Mouse (Mus musculus) heart, embryonic 12.5 days (tissue): ENCODE measurements around the gene A130010J15Rik. TPM values are rescaled to one million over a fixed set of nuclear protein-coding genes. Genes with fewer than 3 reads are reported as not detected.
A peak's percentile ranks its signal among the peaks of the same experiment; 100 is the strongest.

Experiments
- ATAC-seq: fragments of 200-750 bp; cut with Nextera tagmentation; 2 replicates; pipeline ENCODE4 v1.8.0; 2017; ENCODE audit warnings: moderate TSS enrichment, moderate library complexity; ENCODE audit not compliant: insufficient number of reproducible peaks, low FRiP score
- H3K27ac ChIP-seq: fragments of 300-500 bp; sonication (generic); 2 replicates; pipeline ENCODE4 v1.5.1; 2016; ENCODE audit warnings: mild to moderate bottlenecking, moderate library complexity; ENCODE audit not compliant: poor library complexity, severe bottlenecking
- H3K27me3 ChIP-seq: fragments of 300-500 bp; sonication (generic); replicated peaks from 2 replicates; pipeline ENCODE4 v1.6.1; 2016; ENCODE audit warnings: mild to moderate bottlenecking, moderate library complexity
- H3K36me3 ChIP-seq: fragments of 300-500 bp; sonication (generic); 2 replicates; pipeline ENCODE4 v1.6.1; 2016; ENCODE audit warnings: mild to moderate bottlenecking, moderate library complexity
- H3K4me1 ChIP-seq: fragments of 300-500 bp; sonication (generic); replicated peaks from 2 replicates; pipeline ENCODE4 v1.6.1; 2016; ENCODE audit warnings: mild to moderate bottlenecking
- H3K4me2 ChIP-seq: fragments of 300-500 bp; sonication (generic); 2 replicates; pipeline ENCODE4 v1.6.1; 2016; ENCODE audit warnings: mild to moderate bottlenecking, moderate library complexity
- H3K4me3 ChIP-seq: fragments of 300-500 bp; sonication (generic); 2 replicates; pipeline ENCODE4 v1.5.1; 2016; ENCODE audit warnings: mild to moderate bottlenecking
- H3K9ac ChIP-seq: fragments of 300-500 bp; sonication (generic); 2 replicates; pipeline ENCODE4 v1.6.1; 2016; ENCODE audit warnings: mild to moderate bottlenecking, moderate library complexity
- H3K9me3 ChIP-seq: fragments of 300-500 bp; sonication (generic); replicated peaks from 2 replicates; pipeline ENCODE4 v1.6.1; 2016; ENCODE audit warnings: mild to moderate bottlenecking, moderate library complexity
- WGBS: fragments of 180-500 bp; shearing (Covaris S2); methylation state at CpG from one replicate; pipeline ENCODE4 v1.1.7; 2016; 5-methylcytosine and 5-hydroxymethylcytosine counted together
- polyA plus RNA-seq: library from polyadenylated mRNA; unstranded; fragments of >200 nt; fragmentation: Nextera tagmentation; extraction: Ambion mirVana; gene quantifications from 2 replicates; pipeline ENCODE4 v1.2.1, GENCODE M21; 2016

The A130010J15Rik gene
- polyA plus RNA-seq, 1 experiment from 2014 or later, result 13.9 TPM

- Histone ChIP-seq H3K4me1 (peaks cover 10% of the 10 kb centered on the region), H3K9me3 (no peaks in the 10 kb centered on the region), H3K9ac (no peak overlapping the region), H3K4me2 (no peak overlapping the region), H3K27me3 (no peaks in the 10 kb centered on the region), H3K27ac (no peak overlapping the region), H3K36me3 (no peaks in the 10 kb centered on the region), H3K4me3 (no peak overlapping the region)
- ATAC-seq, result no peak
- 77% methylated on average over 1 of the region's 1 CpGs for WGBS
Observed at GRCm38 (mm10) chr1:193133726-193134125, 34.1 kb upstream of the A130010J15Rik start.

GRCm38 (mm10) chr1:193138087-193138486, 29.8 kb upstream of the A130010J15Rik start:
- H3K36me3 ChIP-seq, result no peaks in the 10 kb centered on the region
- ATAC-seq, result peak; percentile 41

DNA sequence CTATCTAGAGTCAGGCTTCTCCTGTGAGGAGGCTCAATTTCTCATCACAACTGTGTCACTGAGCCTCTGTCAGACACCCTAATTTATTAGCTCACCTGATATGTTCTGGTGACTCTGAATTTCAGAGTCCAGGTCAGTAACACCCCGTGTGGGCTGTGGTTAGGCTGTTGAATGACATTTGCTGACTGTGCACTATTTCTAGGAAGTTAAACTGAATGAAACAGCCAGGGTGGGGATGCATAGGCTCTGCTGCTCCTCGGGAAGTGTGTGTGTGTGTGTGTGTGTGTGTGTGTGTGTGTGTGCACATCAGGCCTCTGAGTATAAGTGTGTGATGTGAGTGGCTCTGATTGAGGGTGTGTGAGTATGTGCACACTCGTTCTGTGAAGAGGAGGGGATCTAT, 29.2 kb upstream of the A130010J15Rik start:
- H3K27me3 ChIP-seq, result no peaks in the 10 kb centered on the region
- no peaks in the 10 kb centered on the region for H3K9me3 ChIP-seq
- H3K27ac ChIP-seq, result 0 out of 2 replicates have a peak overlapping the region, but pooled peaks have one; percentile 49
- H3K9ac ChIP-seq, result no peak overlapping the region
- no peak overlapping the region for H3K4me3 ChIP-seq
- H3K4me2 ChIP-seq, result no peak overlapping the region
- H3K4me1 ChIP-seq, result peaks cover 10% of the 10 kb centered on the region; the same call in 1 of the 2 replicates
- ATAC-seq, result 0 out of 2 replicates have a peak, but pooled peaks have one; percentile 31
- no peaks in the 10 kb centered on the region for H3K36me3 ChIP-seq
- WGBS, result 38% methylated on average over 3 of the region's 3 CpGs

More at GRCm38 (mm10) chr1:193138087-193138486, 29.8 kb upstream of the A130010J15Rik start:
- Histone ChIP-seq H3K27me3 (no peaks in the 10 kb centered on the region), H3K9me3 (no peaks in the 10 kb centered on the region), H3K9ac (no peak overlapping the region), H3K4me1 (peaks cover 10% of the 10 kb centered on the region; the same call in 1 of the 2 replicates), H3K27ac (peak overlapping the region; percentile 49), H3K4me3 (no peak overlapping the region), H3K4me2 (no peak overlapping the region)
- 37% methylated on average over 7 of the region's 7 CpGs for WGBS

GRCm38 (mm10) chr1:193141118-193141517, 26.7 kb upstream of the A130010J15Rik start:
- Histone ChIP-seq H3K9ac (no peak overlapping the region), H3K27ac (no peak overlapping the region), H3K4me3 (no peak overlapping the region), H3K9me3 (no peaks in the 10 kb centered on the region), H3K27me3 (0 out of 2 replicates have a peak, but pooled peaks cover 3% of the 10 kb centered on the region), H3K36me3 (no peaks in the 10 kb centered on the region), H3K4me2 (no peak overlapping the region), H3K4me1 (peaks cover 10% of the 10 kb centered on the region; the same call in 1 of the 2 replicates)
- 67% methylated on average over 7 of the region's 7 CpGs for WGBS
- no peak for ATAC-seq

DNA sequence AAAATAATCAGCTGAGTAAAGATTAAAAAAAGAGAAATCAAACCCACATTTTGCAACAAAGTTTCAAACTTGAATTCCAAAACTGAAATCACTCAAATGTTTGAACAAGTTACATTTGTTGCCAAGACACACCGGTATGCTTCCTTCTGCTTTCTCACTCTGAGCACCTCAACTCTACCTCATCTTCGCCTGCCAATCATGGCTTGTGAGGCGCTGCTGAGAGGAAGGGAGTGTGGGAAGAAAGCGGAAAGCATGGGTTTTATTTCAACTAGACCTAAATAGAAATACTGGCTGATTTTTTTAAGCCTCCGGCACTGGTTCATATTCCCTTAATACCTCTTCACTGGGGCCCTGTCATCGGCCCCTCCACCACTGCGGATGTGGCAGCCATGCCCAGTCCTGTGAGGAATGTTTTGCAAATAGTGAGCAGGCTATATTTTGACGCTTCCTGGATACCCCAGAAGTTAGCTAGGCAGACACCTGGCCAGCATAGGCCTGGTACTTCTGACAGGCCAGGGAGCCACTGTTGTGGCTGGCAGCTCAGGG, 25.3 kb upstream of the A130010J15Rik start:
- H3K27me3 ChIP-seq, result 0 out of 2 replicates have a peak, but pooled peaks cover 3% of the 10 kb centered on the region
- ATAC-seq, result no peak
- whole genome bisulfite sequencing, result 74% methylated on average over 8 of the region's 8 CpGs
- H3K9ac ChIP-seq, result no peak overlapping the region
- H3K27ac ChIP-seq, result no peak overlapping the region
- peaks cover 10% of the 10 kb centered on the region; the same call in 1 of the 2 replicates for H3K4me1 ChIP-seq
- H3K36me3 ChIP-seq, result no peaks in the 10 kb centered on the region
- no peak overlapping the region for H3K4me2 ChIP-seq
- no peak overlapping the region for H3K4me3 ChIP-seq
- H3K9me3 ChIP-seq, result no peaks in the 10 kb centered on the region

- H3K4me1 ChIP-seq, result peaks cover 8% of the 10 kb centered on the region
- no peaks in the 10 kb centered on the region for H3K9me3 ChIP-seq
- H3K9ac ChIP-seq, result no peak overlapping the region
- no peak for ATAC-seq
- H3K4me2 ChIP-seq, result no peak overlapping the region
- 0 out of 2 replicates have a peak, but pooled peaks cover 3% of the 10 kb centered on the region for H3K27me3 ChIP-seq
- no peak overlapping the region for H3K27ac ChIP-seq
- no peaks in the 10 kb centered on the region for H3K36me3 ChIP-seq
- WGBS, result 82% methylated on average over 6 of the region's 6 CpGs
- no peak overlapping the region for H3K4me3 ChIP-seq
Observed at GRCm38 (mm10) chr1:193144516-193144915, 23.3 kb upstream of the A130010J15Rik start.

DNA sequence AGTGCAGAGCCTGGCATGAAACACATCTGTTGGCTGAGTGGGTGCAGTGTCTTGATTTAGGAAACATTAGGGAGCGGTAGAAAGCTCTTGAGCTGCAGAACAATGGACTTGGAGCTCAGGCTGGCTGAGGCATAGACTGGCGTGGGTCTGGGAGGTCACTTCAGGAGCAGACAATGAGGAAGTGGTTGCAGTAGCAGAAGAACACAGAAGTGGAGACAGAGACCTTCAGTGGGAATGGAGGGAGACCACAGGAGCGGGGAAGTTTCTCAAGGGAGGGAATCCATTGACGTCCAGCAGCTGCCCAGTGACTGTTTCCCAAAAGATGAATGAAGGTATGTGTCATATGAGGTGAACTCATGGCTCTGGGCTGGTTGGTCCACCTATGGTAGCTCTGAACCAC, 22.7 kb upstream of the A130010J15Rik start:
- Histone ChIP-seq H3K4me1 (peaks cover 10% of the 10 kb centered on the region), H3K4me3 (no peak overlapping the region), H3K9ac (no peak overlapping the region), H3K27me3 (0 out of 2 replicates have a peak, but pooled peaks cover 3% of the 10 kb centered on the region), H3K36me3 (no peaks in the 10 kb centered on the region), H3K4me2 (no peak overlapping the region), H3K27ac (no peak overlapping the region), H3K9me3 (no peaks in the 10 kb centered on the region)
- no peak for ATAC-seq
- 72% methylated on average over 4 of the region's 4 CpGs for WGBS

- Histone ChIP-seq H3K4me2 (no peak overlapping the region), H3K9me3 (no peaks in the 10 kb centered on the region), H3K27me3 (0 out of 2 replicates have a peak, but pooled peaks cover 3% of the 10 kb centered on the region), H3K4me3 (no peak overlapping the region), H3K27ac (no peak overlapping the region), H3K4me1 (peaks cover 15% of the 10 kb centered on the region), H3K36me3 (no peaks in the 10 kb centered on the region), H3K9ac (no peak overlapping the region)
- 72% methylated on average over 1 of the region's 1 CpGs for WGBS
- ATAC-seq, result no peak
Observed at GRCm38 (mm10) chr1:193146416-193146815, 21.4 kb upstream of the A130010J15Rik start.

DNA sequence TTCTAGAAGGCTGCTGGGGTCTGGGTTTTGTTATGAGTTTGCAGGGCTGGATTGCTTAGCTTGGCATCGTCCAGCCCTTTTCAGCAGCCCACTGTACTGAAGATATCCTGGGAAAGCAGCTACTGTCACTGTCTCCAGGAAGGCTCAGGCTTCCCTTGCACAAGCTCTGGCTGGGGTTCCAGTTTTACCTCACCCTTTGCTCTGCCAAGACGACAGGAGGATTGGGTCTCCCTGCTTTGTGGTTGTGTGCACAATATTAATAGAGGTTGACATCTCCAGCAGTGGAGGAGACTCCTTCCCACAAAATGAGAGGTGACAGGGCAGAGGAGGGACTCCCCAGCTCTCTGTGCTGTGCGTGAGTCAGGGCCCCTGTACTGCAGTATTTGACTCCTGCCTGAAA, 18.6 kb upstream of the A130010J15Rik start:
- Histone ChIP-seq H3K9me3 (no peaks in the 10 kb centered on the region), H3K27ac (no peak overlapping the region), H3K4me3 (no peak overlapping the region), H3K4me1 (peaks cover 38% of the 10 kb centered on the region), H3K27me3 (peaks cover 17% of the 10 kb centered on the region), H3K4me2 (no peak overlapping the region), H3K36me3 (no peaks in the 10 kb centered on the region), H3K9ac (no peak overlapping the region)
- 48% methylated on average over 3 of the region's 3 CpGs for WGBS
- ATAC-seq, result no peak

- 21% methylated on average over 7 of the region's 7 CpGs for WGBS
- peaks cover 26% of the 10 kb centered on the region for H3K27me3 ChIP-seq
- 0 out of 2 replicates have a peak overlapping the region, but pooled peaks have one; percentile 4 for H3K27ac ChIP-seq
- H3K36me3 ChIP-seq, result no peaks in the 10 kb centered on the region
- H3K4me2 ChIP-seq, result no peak overlapping the region; the same call in 1 of the 2 replicates
- no peak overlapping the region for H3K4me3 ChIP-seq
- peaks cover 39% of the 10 kb centered on the region for H3K4me1 ChIP-seq
- no peak for ATAC-seq
- no peak overlapping the region for H3K9ac ChIP-seq
- H3K9me3 ChIP-seq, result no peaks in the 10 kb centered on the region
Observed at GRCm38 (mm10) chr1:193151134-193151533, 16.7 kb upstream of the A130010J15Rik start.

GRCm38 (mm10) chr1:193152872-193153271, 15.0 kb upstream of the A130010J15Rik start, which contains the start of gene Irf6:
Gene Irf6 (plus strand): TSS chr1:193153111.
- Histone ChIP-seq H3K4me2 (peak within 1 kb of the TSS; percentile 79), H3K9me3 (no peaks in the 10 kb centered on the region), H3K27me3 (peaks cover 26% of the 10 kb centered on the region), H3K4me3 (peak within 1 kb of the TSS; percentile 49), H3K36me3 (no peaks in the 10 kb centered on the region), H3K4me1 (peaks cover 49% of the 10 kb centered on the region), H3K27ac (no peak within 1 kb of the TSS), H3K9ac (peak within 1 kb of the TSS; percentile 55)
- 1% methylated on average over 30 of the region's 30 CpGs for WGBS
- peak; percentile 84 for ATAC-seq
